Mouse (Mus musculus) layer of hippocampus, adult 9-11 months (tissue): Measurements from ENCODE around the gene Cyp4f39.
"Not testable (repeated sequence)": the region's sequence is repeated elsewhere in the genome, so short reads cannot be mapped to it uniquely, and the experiment has no call there.

ENCODE experiments used
- DNase-seq: peaks from one replicate; pipeline ENCODE4 v3.0.0; 2022

The Cyp4f39 gene

DNA sequence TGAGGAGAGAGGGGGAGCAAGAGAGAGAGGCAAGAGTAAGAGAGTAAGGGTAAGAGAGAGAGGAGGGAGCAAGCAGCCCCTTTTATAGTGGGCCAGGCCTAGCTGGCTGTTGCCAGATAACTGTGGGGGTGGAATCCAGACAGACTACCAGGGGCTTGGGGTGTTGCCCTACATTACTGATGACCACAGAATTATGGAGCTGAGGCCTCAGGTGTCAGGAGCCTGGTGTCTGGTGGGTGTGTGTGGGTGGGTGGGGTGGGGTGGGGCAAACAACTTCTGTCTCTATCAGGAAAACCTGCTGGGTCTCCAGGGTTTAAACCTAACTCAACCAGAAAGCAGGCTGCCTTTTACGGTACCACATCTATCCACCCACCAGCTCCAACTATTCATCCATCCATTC lies 24.7 kb downstream of the Cyp4f39 start:
- no peak for DNase-seq

DNA sequence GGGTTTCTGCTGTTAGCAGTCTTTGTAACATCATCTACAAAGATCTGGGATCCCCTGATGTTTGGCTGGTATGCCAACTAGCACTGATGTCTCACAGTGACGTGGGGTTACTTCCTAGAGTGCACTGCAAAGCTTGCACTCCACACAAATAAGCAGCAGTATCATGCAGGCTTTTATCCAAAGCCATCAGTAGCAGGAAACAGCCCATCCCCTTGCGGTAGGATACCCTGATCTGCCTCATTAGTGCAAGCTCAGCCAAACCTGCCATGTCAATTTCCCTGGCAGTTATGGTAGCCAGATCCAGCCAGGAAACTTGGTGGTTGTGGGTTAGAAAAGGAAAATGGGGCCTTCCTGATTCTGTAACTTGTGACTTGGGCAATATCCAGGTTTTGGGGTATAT lies 26.2 kb downstream of the Cyp4f39 start:
- no peak for DNase-seq

DNA sequence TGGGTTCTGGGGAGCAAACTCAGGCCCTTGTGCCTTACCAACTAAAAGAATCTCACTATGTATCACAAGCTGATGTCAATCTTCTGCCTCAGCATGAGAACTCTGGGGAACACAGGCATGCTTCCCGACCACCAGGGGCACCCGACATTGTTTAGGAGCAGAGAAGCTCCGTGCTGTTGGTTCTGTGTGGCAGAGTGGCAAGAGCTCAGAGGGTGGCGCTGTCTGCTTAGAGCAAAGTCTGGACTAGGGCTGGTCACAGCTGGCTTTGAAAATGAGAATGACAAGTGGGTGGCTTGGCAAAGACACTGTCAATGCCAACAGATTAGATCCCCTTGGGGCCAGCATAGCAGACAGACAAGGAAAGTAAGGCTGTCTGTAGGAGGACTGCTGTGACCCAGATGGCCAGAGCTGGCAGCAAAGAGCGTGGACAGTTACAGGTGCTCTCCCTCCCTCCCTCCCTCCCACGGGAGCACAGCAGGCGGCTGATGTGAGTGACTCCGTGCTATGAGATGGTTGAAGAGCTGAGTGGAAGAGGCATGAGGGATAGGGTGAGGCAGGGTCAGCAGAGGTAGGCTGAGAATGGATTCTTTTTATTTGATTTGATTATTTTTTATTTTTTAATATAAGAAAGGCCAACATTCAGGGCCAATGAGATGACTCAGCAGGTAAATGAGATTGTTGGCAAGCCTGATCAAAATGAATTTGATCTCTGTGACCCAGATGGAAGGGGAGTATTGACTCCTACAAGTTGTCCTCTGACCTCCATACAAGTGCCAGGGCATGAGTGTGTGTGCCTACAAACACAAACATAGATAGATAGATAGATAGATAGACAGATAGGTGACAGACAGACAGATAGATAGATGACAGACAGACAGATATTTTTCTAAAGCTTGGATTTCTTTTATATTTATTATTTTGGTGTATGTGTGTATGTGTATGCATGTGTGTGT lies 27.3 kb downstream of the Cyp4f39 start:
- DNase-seq: peak; percentile 7

DNA sequence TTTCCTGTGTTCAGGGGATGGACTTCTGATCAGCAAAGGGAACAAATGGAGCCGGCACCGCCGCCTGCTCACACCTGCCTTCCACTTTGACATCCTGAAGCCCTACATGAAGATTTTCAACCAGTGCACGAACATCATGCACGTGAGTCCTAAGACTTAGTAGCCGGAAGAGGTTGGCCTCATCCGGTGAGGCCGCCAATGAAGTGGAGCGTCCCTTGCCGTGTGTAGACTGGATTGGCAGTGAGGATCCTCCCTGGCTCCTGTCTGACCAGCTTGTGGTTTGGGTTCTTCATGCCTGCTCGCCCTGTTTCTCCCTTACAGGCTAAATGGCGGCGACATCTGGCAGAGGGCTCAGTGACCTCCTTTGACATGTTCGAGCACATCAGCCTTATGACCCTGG lies 29.2 kb downstream of the Cyp4f39 start:
- no peak for DNase-seq

DNA sequence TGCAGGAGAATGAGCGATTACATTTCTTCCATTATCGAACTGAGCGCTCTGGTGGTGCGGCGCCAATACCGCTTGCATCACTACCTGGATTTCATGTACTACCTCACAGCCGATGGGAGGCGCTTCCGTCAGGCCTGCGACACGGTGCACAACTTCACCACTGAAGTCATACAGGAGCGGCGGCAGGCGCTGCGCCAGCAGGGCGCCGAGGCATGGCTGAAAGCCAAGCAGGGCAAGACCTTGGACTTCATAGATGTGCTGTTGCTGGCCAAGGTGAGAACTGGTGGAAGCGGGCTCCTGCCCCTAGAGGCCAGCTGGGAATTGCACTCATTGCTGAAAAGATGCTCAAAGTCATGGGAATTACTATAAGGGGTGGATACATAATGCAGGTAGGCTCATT lies 30.7 kb downstream of the Cyp4f39 start:
- peak; percentile 22 for DNase-seq

DNA sequence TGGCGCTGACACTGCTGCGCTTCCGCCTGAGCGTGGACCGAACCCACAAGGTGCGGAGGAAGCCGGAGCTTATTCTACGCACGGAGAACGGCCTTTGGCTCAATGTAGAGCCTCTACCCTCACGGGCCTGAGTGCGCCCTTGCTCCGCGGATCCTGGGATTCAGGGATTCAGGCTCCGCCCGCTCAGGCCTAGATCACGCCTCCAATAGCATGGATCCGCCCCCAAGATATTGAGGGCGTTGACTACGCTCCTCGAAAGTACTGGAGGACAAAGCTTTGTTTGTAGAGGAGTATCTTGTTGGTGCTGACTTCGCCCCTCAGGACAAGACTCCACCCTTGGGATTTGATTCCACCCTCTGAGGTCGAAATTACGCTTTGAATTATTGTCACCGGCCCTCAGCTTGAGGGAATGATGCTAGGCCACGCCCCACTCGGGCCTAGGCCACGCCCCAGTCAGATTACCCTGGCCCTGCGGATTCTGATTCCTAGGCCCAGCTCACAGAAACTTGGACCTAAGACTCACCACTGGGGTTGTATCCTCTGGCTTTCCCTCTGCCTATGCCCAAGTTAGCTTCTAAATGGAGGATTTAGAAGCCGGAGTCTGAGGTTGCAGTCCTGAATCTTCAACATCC lies 39.9 kb downstream of the Cyp4f39 start:
- DNase-seq: no peak

DNA sequence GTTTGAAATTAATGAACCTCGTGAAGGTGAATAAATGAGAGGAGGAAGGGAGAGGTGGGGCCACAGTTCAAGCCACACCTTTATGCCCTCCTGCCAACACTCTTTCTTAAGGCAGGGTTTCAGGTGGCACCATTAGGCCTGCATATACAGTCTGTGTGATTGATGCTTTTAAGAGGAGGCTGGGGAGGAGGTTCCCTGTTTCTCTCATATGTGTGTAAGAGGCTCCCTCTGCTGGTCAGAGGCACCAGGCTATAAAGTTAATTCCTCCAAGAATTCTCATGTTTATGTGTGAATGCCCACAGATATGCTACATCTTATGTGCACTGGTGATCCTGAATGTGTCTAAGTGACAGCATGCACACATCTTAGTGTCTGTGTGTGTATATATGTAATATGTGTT lies 42.1 kb downstream of the Cyp4f39 start:
- DNase-seq: peak; percentile 73

DNA sequence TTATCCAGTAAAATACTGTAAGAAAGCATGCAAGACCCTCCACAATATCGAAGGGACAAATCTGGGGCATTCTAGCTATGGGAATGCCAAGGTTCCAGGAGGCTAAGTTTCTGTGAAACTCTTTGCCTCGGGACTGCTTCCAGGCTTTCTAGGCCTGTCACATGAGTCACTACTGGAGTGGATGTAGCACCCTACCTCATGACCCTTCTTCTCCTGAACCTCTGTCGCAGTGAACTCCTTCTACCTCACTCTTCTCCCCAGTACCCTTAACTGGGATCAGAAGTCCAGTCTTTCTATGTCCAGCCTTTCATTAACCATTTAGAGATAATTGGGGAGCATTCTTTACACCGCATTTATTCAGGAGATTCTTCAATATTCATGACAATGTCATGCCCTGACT lies 48.0 kb downstream of the Cyp4f39 start:
- DNase-seq: not testable (repeated sequence)

DNA sequence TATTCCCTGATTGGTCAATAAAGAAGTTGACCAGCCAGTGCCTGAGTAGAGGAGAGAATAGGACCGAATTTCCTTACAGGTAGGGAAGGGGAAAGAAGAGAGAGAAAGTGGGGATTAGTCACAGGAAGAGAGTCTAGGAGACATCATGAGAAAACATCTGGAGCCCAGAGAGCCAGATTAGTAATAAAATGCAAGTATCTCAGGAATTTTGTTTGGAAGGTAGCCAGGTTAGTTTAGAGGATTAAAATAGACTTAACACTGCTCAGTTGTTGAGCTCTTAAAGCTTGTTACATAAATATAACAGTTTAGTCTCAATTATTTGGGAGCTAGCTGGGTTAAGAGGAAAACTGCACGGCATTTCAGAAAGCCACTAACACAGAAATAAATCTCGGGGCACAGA lies 48.5 kb downstream of the Cyp4f39 start:
- no peak for DNase-seq

DNA sequence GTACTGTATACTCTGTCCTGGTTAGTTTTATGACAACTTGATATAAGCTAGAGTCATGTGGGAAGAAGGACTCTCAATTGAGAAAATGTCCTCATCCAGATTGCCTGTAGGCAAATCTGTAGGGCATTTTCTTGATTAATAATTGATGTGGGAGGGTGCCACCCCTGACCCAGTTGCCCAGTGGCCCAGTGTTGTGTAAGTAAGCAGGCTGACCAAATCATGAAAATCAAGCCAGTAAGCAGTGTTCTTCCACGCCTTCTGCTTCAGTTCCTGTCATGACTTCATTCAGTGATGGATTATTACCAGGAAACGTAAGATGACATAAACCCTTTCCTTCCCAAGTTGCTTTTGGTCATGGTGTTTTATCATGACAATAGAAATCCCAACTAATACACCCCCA lies 50.6 kb downstream of the Cyp4f39 start:
- DNase-seq: no peak

DNA sequence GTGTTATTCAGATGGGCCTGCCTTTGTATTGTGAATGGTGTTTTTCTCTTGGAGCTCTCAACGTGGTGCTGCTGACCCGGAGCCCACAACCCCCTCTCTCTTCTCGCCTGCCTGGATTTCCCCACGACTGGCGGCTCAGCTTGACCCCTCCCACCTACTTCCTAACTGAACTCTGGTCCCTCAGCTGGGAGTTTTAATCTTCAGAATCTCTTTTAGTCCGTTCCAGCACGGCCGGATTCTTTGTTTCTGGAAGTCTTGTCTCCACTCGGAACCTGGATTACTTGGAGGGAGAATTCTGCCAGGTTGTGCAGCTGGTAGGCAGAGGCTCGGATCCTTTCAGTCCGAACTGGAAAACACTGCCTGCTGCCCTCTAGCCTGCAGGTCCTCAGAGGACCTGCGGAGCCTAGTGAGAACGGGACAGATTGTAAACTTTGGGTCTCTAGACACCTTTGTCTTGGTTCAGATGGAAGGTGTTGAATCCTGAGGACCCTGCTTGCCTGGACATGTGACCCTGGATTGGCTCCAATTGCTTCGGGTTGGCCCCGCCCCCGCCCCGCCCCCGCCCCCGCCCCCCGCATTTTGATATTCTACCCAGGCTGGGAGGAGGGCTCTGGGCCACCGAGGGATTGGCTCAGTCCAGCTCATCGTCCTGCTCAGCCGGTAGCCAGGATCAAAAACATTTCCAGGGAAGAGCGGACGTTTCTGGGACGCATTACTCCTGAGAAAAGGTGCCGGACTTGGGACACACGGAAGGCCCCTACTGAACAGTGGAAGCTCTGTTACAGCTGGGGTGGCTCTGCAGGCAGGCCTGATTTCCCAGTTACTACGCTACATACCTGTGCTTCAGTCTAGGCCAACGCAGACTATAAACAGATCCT lies 53.6 kb downstream of the Cyp4f39 start, which contains the start of gene Cyp4f17:
Cyp4f17 (plus strand) TSS at position 200 of the 878 bp plus-strand sequence.
- no peak for DNase-seq

DNA sequence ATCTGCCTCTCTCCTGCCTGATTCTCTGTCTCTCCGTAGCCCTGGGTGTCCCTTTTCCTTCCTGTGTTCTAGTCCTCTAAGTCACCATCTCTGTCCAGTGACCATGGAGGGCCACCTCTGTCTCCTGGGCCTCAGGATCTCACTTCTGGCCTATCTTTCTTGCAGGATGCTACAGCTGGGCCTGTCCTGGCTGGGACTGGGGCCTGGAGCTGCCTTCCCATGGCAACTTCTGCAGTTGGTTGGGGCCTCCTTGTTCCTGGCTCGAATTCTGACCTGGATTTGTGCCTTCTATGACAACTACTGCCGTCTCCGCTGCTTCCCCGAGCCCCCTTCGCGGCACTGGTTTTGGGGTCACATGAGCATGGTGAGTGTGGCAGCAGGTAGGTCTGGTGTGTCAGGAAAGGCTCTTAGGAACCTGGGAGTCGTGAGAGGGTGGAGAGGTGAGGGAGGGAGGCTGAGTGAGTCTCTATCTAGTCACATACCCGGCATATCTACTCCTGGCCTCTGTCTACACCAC lies 54.3 kb downstream of the Cyp4f39 start:
- DNase-seq: no peak

DNA sequence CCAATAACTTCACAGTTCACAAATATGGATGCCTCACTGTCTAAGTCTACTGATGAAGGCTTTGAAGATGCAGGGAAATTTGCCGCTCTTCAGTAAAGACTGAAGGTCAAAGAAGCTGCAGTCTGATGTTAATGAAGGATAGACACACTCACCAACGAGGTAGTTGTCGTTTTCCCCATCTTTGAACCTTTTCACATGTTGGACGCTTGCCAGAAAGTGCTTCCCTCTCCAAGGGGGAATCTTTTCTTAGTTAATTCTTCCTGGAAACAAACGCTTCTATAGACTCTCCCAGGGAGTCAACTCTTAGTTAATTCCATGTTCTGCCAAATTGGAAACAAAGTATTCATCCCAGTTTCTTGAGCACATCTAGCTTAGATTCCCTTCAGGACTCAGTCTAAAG lies 63.6 kb downstream of the Cyp4f39 start:
- DNase-seq: no peak

DNA sequence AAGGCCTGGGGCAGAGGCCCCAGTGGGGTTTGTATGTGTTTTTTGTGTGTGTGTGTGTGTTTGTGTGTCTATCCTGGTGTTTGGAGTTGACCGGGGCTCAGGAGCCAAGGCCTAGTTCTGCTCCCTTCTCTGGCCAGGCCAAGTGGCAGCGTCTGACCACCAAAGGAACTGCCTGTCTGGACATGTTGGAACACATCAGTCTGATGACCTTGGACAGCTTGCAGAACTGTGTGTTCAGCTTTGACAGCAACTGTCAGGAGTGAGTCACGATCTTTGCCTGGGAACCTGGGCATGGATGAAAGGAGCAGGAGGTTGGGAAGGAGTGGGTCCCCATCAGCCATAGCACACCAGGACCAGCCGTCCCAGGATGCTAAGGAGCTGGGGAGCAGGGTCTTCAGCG lies 69.5 kb downstream of the Cyp4f39 start:
- no peak for DNase-seq

DNA sequence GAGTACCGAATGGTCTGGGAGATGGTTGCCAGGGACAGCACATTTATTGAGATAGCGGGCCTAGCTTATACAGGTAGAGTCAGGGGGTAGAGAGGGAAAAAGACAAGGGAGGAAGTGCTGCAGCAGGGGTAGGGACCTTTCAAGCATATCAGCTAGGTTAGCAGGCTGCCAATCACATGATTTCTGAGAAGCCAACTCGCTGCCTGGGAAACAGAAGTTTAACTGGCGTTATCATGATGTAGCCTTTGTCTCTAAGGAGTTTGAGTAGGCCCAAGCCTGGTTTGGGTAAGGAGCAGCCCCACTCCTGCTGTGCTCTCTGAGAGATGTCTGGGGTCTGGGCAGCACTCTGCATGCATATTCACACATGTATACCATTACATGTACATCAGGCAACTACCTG lies 69.9 kb downstream of the Cyp4f39 start:
- DNase-seq: no peak

DNA sequence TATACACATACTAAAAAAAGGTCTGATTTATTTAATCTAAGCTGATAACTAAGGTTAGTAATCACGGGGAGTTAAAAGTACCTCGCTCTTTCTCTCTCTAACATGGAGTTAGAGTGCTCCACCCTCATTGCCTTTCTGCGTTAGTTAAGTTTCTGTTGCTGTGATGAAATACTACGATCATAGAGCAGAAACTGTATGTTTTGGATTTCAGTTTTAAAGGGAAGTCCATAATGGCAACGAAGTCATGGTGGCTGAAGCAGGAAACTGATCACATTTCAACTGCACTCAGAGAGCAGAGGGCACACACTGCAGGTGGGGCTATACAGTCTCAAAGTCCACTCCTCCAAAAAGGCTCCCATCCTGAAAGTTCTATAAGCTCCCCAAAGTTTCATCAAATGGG lies 70.3 kb downstream of the Cyp4f39 start:
- DNase-seq: no peak

DNA sequence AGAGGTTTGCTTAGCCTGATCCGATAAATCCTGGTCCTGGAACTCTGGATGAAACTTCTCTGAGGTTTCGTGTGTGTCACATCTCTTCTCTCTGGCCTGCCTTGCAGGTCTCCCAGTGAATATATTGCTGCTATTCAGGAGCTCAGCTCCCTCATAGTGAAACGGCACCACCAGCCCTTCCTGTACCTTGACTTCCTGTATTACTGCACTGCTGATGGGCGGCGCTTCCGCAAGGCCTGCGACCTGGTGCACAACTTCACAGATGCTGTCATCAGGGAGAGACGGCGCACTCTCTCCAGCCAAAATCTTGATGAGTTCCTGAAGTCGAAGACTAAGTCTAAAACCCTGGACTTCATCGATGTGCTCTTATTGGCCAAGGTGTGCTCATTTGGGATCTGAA lies 71.4 kb downstream of the Cyp4f39 start:
- no peak for DNase-seq

DNA sequence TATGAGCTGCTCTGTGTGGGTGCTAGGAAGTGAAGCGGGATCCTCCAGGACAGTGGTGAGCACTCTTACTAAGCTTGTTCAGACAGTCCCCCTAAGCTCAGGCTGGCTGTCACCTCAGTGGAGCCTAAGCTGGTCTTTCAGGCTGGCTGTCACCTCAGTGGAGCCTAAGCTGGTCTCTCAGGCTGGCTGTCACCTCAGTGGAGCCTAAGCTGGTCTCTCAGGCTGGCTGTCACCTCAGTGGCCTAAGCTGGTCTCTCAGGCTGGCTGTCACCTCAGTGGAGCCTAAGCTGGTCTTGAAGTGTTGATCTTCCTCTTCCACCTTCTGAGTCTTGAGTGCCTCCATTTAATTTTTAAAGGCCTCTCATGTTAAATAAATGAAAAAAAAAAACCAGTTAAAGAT lies 73.8 kb downstream of the Cyp4f39 start:
- DNase-seq: not testable (repeated sequence)

DNA sequence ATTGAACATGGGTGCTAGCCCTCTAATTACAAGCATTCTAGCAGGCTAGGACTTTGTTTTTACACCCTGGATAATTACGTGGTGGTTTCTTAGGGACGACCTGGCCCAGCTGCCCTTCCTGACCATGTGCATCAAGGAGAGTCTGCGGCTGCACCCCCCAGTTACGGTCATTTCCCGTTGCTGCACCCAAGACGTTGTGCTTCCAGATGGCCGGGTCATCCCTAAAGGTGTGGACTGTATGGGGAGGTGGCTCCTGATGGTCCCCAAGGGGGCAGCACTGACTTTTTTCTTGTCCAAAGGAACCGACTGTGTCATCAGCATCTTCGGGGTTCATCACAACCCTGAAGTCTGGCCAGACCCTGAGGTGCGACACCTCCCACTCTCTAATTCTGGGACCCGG lies 75.2 kb downstream of the Cyp4f39 start:
- DNase-seq: no peak

DNA sequence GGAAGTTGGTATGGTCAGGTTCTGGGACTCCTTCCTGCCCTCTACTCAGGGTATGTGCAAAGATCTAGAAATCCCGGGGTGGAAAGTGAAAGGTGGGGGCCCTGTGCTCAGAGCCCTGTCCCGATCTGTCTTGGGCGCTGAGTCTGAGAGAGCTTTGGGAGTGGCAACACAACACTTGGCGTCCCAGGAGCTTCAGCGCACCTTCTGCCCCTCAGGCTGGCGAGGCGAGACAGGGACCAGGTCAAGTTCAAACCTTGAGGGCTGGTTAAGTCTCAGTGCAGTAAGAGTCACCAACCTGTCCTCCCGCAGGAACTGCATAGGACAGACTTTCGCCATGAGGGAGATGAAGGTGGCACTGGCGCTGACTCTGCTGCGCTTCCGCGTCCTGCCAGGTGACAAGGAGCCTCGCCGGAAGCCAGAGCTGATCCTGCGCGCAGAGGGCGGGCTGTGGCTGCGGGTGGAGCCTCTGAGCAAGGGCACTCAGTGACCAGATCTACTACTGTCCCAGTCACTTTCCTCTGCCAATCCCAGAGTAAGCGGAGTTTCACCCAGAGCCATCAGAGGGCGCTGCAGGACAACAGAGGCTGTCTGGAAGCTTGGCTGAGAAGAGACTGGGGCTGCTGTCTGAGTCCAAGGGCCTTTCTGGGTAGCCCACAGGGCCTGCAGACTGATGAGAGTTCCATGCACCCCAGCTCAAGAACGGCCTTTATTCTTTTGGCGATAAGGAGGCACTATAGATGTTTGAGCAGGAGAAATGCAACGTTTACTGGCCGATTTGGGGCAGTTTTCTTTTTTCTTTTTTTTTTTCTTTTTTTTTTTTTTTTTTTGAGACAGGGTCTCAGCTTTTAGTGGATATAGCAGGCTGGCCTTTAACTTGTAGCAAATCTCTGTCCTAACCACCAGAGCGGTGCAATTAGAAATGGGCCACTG lies 76.2 kb downstream of the Cyp4f39 start:
- DNase-seq: peak; percentile 87

DNA sequence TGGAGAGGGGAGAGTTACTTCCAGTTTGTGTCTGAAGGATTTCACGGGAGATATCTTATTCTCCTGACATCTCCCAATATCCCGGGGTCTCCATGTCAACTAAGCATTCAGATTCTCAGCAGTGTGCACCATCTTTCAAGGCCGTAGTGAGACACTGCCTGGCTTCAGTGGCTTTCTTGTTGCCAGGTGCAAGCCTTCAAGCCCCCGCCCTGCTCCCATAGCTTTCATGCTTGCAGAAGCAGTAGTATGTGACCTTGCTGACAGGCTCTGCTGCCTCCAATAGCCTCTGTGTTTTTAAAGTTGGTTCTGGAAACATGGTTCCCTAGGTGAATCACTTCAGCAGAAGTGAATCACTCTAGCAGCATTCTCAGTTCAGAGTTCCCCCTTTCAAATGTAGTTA lies 79.8 kb downstream of the Cyp4f39 start:
- DNase-seq: not testable (repeated sequence)

DNA sequence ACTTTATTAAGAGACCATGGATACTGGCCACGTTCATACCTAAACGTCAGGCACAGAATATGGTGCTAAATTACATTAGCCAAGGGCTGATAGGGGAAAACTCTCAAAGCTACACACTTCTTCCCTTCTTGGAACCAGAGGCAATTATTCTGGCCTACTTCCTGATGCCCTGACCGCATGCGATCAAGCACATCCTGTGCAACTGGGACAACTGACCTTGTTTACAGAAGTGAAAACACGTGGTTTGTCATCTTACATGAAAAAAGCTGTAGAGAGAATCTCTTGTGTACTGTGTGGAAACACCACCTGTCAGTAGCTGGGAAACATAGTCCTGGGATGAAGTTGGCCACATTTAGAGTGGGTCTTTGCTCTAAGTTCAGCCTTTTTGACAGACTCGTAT lies 81.5 kb downstream of the Cyp4f39 start:
- no peak for DNase-seq
